Mouse (Mus musculus) frontal cortex, postnatal 25 days (tissue): ENCODE results near the gene Gm28047.

ENCODE experiments used
- DNase-seq, 2 experiments: peaks; one replicate each; pipeline ENCODE4 v3.0.0; 2022; ENCODE audit warnings: low spot score in 2 of 2

The Gm28047 gene

DNA sequence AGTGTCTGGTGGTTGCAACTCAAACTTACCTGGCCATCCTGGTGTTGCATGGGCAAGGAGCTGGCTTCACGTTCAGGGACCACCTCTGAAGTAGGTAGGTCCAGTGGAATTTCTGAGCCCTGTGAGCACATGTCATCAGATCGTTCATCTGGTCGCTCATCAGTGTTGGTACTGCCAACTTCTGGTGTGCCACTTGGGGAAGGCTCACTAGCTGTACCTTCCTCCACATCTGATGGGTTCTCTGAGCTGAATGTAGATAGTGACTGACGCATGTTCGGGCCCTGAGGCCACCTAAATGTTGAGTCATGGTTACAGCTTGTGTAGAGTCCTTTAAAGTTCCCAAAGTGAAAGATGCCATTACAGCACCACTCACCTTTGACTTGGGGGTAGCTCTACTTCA, 124.4 kb downstream of the Gm28047 start:
- DNase-seq = no peak

DNA sequence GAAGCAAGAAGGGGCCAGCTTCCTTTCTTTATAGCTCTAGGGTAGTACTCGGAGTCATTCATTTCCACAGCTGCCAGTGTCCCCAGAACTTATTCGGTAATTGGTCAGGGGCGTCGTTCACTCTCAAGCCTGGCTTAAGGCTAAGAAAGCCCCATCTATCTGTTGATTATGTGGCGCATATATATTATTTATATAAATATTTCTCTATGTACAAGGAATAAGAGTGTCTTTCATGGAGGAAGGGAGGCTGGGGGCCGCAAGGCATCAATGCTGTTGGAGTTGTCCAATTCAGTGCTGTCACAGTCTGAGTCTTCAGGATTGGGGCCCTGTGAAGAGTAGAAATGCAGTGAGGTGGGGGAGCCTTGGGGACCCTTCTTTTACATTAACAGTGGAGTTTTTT, 125.0 kb downstream of the Gm28047 start:
- no peak for DNase-seq

DNA sequence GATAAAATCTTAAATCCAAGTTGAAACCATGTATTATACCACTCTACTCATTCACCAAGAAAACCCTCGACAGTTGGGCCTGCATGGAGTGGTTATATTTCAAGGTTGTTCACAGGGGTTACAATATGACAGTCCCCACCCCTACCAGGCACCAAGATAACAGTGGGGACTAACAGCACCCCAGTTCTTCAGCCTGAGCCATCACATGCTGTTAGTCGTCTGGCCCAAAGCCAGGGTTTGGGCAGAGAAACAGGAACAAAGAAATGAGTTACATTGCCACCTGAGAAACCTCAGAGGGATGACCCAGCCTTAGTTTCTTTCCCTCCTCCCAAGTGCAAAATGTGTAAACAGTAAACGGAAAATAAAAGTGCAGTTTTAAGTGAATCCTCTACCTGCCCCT, 125.5 kb downstream of the Gm28047 start:
- no peak for DNase-seq

DNA sequence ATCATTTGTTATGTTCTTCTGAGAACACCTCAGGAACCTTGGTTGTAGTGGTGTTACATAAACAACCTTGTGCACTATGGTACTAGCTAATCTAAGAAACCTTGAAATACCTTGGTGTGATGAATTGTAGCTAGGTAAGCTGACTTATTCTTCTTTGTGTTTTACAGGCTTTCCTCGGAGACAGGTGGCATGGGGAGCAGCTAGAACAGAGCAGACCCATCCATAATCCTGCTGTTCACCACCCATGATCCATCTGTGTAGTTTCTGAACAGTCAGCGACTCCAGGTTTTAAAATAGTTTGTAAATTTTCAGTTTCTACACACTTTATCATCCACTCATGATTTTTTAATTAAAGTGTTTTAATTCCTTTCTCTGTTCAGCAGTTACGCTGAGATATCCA, 126.5 kb downstream of the Gm28047 start:
- DNase-seq = no peak

DNA sequence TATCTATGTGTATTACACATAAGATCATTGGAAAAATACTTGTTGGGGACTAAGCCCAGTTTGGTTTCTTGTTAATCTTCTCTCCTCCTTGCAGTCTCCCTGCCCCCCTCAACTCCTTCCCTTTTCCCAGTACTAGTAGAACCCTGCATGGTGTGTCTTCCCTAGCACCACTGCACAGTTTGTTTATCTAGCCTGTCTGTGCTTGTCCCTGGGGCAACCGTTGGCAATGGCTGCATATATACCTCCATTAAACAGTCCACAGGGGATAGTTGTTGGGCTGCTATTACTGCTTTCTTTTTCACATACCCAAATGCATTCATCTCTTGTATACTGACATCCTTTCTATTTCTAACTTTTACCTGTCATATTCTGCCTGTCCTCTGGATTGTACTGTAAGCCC, 137.2 kb downstream of the Gm28047 start:
- no peak for DNase-seq

DNA sequence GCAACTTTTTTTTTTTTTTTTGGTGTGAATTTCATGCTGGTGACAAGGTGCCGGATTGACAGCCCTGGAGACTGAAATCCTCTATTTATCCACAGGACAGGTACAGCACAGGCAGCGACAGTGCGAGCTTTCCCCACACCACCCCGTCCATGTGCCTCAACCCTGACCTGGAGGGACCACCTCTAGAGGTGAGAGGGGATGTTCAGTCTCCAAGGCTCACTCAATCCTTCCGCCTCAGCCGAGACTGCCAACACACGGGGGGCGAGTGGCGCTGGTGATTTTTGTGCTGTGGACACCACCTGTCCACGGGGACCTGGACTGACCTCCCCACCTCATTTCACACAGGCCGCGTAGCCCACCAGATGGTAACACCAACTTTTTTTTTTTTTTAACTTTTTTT, 139.0 kb downstream of the Gm28047 start:
- DNase-seq = no peak

DNA sequence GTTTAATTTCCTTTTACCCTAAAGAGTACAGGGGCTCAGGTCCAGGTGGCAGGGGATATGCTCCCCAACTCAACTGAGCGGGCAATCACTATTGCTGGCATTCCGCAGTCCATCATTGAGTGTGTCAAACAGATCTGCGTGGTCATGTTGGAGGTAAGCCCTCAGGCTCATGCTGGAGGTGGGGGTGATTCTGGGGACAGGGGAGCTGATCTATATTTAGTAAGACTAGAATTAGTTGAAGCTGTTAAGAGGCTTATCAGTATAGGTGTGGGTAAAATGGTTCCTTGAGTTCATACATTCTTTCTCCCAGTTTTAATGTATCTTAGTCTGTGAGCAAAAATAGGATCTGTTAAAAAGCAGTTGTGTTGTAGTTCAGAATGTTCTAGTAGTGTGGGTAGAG, 141.7 kb downstream of the Gm28047 start:
- DNase-seq = no peak

DNA sequence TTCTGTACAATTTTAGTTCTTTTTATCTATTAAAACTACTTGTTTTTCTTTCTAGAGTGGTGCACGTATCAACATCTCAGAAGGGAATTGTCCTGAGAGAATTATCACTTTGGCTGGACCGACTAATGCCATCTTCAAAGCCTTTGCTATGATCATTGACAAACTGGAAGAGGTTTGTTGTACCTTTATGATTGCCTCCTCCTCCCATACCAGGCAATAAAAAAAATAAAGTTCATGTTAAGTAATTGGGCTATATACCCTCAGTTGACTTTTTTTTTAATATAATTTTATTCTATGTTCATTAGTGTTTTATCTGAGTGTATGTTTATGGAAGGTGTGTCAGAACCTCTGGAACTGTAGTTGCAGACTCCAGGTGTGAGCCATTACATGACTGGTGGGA, 150.3 kb downstream of the Gm28047 start:
- DNase-seq = no peak
